Mouse (Mus musculus) brain, embryonic 18.5 days (tissue): ENCODE measurements at regions not wholly inside any gene's neighbourhood (a gene's known extent, or its start where the extent isn't known, plus 50 kb on each side); places are given as distances from the start of the nearest gene placed in this dataset.

ENCODE experiments used
- DNase-seq: peaks from one replicate; pipeline ENCODE4 v3.0.0-alpha.2; 2012; ENCODE audit warnings: low read depth, low spot score

- no peak for DNase-seq
Observed at GRCm38 (mm10) chr13:37704475-37704874, 73.7 kb upstream of the Rreb1 start.

GRCm38 (mm10) chr13:37705482-37705881, 72.7 kb upstream of the Rreb1 start:
- DNase-seq: no peak

GRCm38 (mm10) chr13:37710913-37711312, 67.3 kb upstream of the Rreb1 start:
- no peak for DNase-seq

GRCm38 (mm10) chr13:37712908-37713496, 65.2 kb upstream of the Rreb1 start:
- no peak for DNase-seq

- DNase-seq: no peak
Observed at GRCm38 (mm10) chr13:37715058-37715712, 63.0 kb upstream of the Rreb1 start.

- no peak for DNase-seq
Observed at GRCm38 (mm10) chr13:37715770-37716693, 62.2 kb upstream of the Rreb1 start.

- no peak for DNase-seq
Observed at GRCm38 (mm10) chr13:37717793-37718192, 60.4 kb upstream of the Rreb1 start.

GRCm38 (mm10) chr13:37718364-37718763, 59.8 kb upstream of the Rreb1 start:
- no peak for DNase-seq
